Mouse (Mus musculus) activated CD4-positive, CD25-positive, alpha-beta regulatory T cell (primary cell): ENCODE measurements around the gene Wdhd1. TPM values are rescaled to one million over a fixed set of nuclear protein-coding genes. Genes with fewer than 3 reads are reported as not detected.

ENCODE experiments used
- polyA plus RNA-seq, 2 experiments: library from polyadenylated mRNA; unstranded; fragments of 100-300 nt; shearing (Covaris generic); gene quantifications; one replicate each; pipeline ENCODE4 v1.2.1; 2017

The Wdhd1 gene
- 10 to 100 TPM; 14.9 to 17.2 TPM for polyA plus RNA-seq

DNA sequence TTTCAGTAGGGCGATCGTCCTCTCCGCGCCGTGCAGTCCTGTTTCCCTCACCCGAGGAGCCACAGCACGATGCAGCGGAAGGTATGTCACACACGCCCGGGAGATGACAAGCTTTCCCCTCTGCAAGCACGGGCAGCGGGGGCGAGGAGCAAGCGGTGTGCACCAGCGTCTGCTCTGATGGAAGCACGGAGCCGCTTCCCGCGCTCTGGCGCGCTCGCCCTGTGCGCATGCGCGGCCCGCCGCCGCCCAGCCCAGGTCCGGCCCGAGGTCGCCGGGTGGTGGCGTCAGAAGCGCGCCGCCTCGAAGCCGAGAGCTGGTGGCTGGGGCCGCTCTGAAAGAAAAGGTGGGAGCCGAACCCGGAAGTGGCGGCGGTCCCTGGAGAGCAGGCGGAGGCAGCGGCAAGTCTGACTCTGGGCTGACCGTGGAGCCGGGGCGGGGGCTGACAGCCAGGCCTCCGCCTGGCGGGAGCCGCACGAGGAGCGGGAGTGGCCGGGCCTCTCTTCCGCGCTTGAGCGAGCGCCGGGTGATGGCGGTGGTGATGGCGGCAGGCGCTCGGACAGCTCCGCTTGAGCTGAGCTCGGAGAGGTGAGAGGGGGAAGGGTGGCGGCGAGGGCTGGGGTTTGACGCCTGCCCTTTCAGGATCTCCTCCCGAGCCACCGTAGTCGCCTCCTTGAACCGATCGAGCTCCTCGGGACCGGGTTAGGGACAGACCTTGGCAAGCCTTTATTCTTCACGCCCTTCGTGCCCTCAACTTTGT is at the start of gene Wdhd1, which contains the start of gene Socs4:
TSS of gene Wdhd1 (minus strand) at position 221 of the 757 bp plus-strand sequence.
TSS of gene Socs4 (plus strand) at position 295 of the 757 bp plus-strand sequence.

DNA sequence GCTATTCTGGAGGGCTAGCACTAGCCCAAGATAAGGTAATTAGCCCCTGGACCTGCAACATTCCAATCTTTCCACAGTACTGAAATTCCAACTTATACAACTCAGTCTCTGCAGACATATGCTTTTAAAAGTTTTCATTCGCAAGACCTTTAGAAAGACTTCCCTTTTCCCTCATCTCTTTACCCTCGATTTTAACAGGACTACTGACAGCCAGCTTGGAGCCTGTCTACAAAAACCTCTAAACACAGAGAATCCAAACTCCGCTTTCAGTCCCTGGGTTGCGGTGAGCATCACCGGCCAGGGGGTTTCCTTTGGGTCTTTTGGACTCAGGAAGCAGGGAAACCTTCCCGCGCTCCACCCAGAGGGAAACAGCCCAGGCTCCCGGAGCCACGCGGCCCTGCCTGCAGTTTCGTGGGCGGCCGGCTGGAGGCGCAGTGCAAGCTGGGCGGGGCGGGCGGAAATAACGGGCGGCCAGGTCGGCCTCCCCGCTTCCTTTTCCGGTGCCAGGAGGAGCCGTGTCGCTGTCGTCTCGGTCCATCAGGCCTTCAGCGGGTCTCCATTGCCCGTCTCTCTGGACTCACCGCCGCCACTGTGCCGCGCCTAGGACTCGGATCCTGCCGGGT is 21.2 kb upstream of the Wdhd1 start, which contains the start of gene Mapk1ip1l:
TSS of gene Mapk1ip1l (plus strand) at position 482 of the 623 bp plus-strand sequence.

Other genes starting within 250 kb of the Wdhd1 start
- 10 to 100 TPM in 1 of 2 experiments, 1 to 10 TPM in 1; 8.3 to 15.7 TPM for gene Gch1, start 87.4 kb downstream of the Wdhd1 start, polyA plus RNA-seq
- gene Socs4, start 74 bp upstream of the Wdhd1 start, polyA plus RNA-seq = 10 to 100 TPM; 10.5 to 14.5 TPM
- gene Mapk1ip1l, start 21.4 kb upstream of the Wdhd1 start, polyA plus RNA-seq = 10 to 100 TPM; 41.7 to 52.8 TPM
- 100 to 1,000 TPM in 1 of 2 experiments, 10 to 100 TPM in 1; 95.2 to 102 TPM for gene Lgals3, start 90.9 kb upstream of the Wdhd1 start, polyA plus RNA-seq
- gene Dlgap5, start 141.6 kb upstream of the Wdhd1 start, polyA plus RNA-seq = 10 to 100 TPM; 15.6 to 17.3 TPM
- 10 to 100 TPM; 19.9 TPM for gene Fbxo34, start 173.6 kb upstream of the Wdhd1 start, polyA plus RNA-seq